Mouse (Mus musculus) embryonic facial prominence, embryonic 14.5 days (tissue): Measurements from ENCODE around the gene Ntm. TPM values are rescaled to one million over a fixed set of nuclear protein-coding genes. Genes with fewer than 3 reads are reported as not detected.

Experiments
- ATAC-seq: fragments of 200-750 bp; cut with Nextera tagmentation; 2 replicates; pipeline ENCODE4 v1.8.0; 2017; ENCODE audit warnings: low read depth, moderate number of reproducible peaks, moderate TSS enrichment
- DNase-seq: peaks from one replicate; pipeline ENCODE4 v3.0.0-alpha.2; 2015; ENCODE audit warnings: low spot score
- H3K27ac ChIP-seq: fragments of 300-500 bp; sonication (generic); replicated peaks from 2 replicates; pipeline ENCODE4 v1.5.1; 2014; ENCODE audit warnings: low read depth, mild to moderate bottlenecking, low read length, moderate library complexity
- H3K27me3 ChIP-seq: fragments of 300-500 bp; sonication (generic); replicated peaks from 2 replicates; pipeline ENCODE4 v1.6.1; 2014; ENCODE audit warnings: low read length; ENCODE audit not compliant: control insufficient read depth, insufficient read depth
- H3K36me3 ChIP-seq: fragments of 300-500 bp; sonication (generic); 2 replicates; pipeline ENCODE4 v1.6.1; 2014; ENCODE audit warnings: low read length, mixed read lengths; ENCODE audit not compliant: control insufficient read depth, insufficient read depth
- H3K4me1 ChIP-seq: fragments of 300-500 bp; sonication (generic); 2 replicates; pipeline ENCODE4 v1.6.1; 2014; ENCODE audit warnings: antibody characterized with exemption, low read length; ENCODE audit not compliant: control insufficient read depth, insufficient read depth
- H3K4me2 ChIP-seq: fragments of 300-500 bp; sonication (generic); 2 replicates; pipeline ENCODE4 v1.6.1; 2014; ENCODE audit warnings: low read depth, mild to moderate bottlenecking, low read length, moderate library complexity, mixed read lengths
- H3K4me3 ChIP-seq: fragments of 300-500 bp; sonication (generic); 2 replicates; pipeline ENCODE4 v1.5.1; 2014; ENCODE audit warnings: low read depth, mild to moderate bottlenecking, low read length
- H3K9ac ChIP-seq: fragments of 300-500 bp; sonication (generic); 2 replicates; pipeline ENCODE4 v1.6.1; 2014; ENCODE audit warnings: low read depth, mild to moderate bottlenecking, low read length, moderate library complexity, mixed read lengths
- H3K9me3 ChIP-seq: fragments of 300-500 bp; sonication (generic); 2 replicates; pipeline ENCODE4 v1.6.1; 2016; ENCODE audit warnings: low read length; ENCODE audit not compliant: control insufficient read depth
- WGBS: fragments of 180-500 bp; shearing (Covaris S2); extraction: QIAGEN DNeasy Blood & Tissue Kit; methylation state at CpG from one replicate; pipeline ENCODE4 v1.1.7; 2014; 5-methylcytosine and 5-hydroxymethylcytosine counted together
- polyA plus RNA-seq: library from polyadenylated mRNA; unstranded; fragments of >200 nt; fragmentation: Nextera tagmentation; extraction: Ambion mirVana; gene quantifications from 2 replicates; pipeline ENCODE4 v1.2.1, GENCODE M21; 2014

The Ntm gene
- polyA plus RNA-seq, 1 experiment from 2014 or later = 28.2 TPM

DNA sequence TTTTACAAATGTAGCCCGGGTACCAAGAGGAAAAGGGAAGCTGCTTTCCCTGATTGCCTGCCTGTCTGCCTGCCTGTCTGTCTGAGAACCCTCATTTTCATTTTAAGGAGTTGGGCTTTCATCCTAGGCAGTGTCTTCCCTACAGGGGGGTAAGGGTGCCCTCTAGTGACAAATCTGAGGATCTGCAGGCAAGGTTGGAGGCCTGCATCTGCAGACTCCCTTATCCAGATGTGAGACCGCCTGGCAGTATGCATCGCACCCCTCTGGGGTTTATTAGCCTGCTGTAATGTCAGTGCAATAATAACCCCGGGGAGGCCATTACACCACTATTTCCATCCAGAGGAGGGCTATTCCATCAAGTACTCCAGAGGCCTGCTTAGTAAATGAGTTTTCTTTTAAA lies 312.3 kb downstream of the Ntm start:
- ATAC-seq (peak; percentile 27; the same call in 1 of the 2 replicates), DNase-seq (peak; percentile 69)
- no peak overlapping the region for H3K4me3 ChIP-seq
- no peak overlapping the region for H3K4me2 ChIP-seq
- no peak overlapping the region for H3K27ac ChIP-seq
- H3K9me3 ChIP-seq = no peaks in the 10 kb centered on the region
- H3K36me3 ChIP-seq = no peaks in the 10 kb centered on the region
- no peaks in the 10 kb centered on the region for H3K4me1 ChIP-seq
- no peaks in the 10 kb centered on the region for H3K27me3 ChIP-seq
- WGBS = 15% methylated on average over 4 of the region's 4 CpGs
- no peak overlapping the region for H3K9ac ChIP-seq

DNA sequence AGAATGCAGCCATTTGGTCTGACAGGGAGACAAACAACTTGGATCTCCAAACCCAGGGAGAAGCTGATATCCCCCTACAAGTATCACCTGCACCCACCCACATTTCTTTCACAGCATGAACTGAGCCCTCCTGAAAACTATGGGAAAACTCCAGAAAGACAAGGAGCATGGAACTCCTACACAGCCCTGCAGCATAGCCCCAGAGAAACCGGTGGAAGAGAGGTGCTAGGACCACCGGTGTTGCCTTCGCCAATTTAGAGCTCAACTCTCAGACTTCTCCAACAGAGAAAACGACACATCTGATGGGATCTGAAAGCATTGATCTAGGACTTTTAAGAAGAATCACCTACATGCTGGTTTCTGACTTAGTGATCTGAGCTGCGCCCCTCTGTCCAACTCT lies 312.7 kb downstream of the Ntm start:
- ATAC-seq (no peak), DNase-seq (no peak)
- 76% methylated on average over 5 of the region's 5 CpGs for WGBS
- Histone ChIP-seq H3K9ac (no peak overlapping the region), H3K4me3 (no peak overlapping the region), H3K4me2 (no peak overlapping the region), H3K9me3 (no peaks in the 10 kb centered on the region), H3K4me1 (no peaks in the 10 kb centered on the region), H3K27ac (no peak overlapping the region), H3K36me3 (no peaks in the 10 kb centered on the region), H3K27me3 (no peaks in the 10 kb centered on the region)

DNA sequence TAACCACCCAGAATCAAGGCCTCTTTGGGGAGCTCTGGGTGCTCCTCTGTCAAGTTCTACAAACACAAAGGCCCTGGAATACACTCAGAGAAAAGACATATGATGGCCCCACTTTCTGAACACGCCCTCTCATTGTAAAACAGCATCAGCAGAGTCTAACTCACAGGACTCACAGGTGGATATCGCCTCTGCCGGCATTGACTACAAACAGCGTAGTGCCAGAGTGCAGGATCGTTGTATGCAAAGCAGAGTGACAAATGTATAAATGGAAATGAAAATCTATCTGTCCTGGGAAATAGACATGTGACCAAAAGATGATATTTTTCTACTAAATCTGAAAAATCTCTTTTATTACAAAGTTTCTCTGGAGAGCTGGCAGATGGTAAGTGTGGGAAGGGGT lies 314.7 kb downstream of the Ntm start:
- no peak overlapping the region for H3K9ac ChIP-seq
- WGBS = 86% methylated on average over 5 of the region's 5 CpGs
- no peaks in the 10 kb centered on the region for H3K36me3 ChIP-seq
- no peak overlapping the region for H3K4me3 ChIP-seq
- no peak overlapping the region for H3K27ac ChIP-seq
- no peaks in the 10 kb centered on the region for H3K4me1 ChIP-seq
- H3K9me3 ChIP-seq = no peaks in the 10 kb centered on the region
- H3K27me3 ChIP-seq = no peaks in the 10 kb centered on the region
- ATAC-seq (no peak), DNase-seq (no peak)
- H3K4me2 ChIP-seq = no peak overlapping the region

DNA sequence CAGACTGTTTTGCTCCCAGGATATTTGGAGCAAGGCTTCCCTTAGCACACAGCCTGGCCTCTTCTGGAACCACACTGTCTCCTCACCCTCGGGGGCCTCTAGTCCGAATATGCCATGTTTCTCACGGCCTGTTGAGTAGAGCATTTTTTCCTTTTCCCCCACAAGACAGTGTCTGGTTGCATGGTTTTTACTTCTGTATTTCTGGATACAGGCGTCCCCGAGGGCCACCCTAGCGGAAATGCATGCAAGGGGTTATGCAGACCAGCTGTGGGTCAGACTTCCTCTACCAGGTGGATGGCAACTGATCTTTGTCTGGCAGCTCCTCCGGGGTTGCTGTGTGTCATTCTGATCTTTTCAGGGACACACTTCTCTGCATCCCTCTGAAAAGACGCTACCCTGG lies 315.2 kb downstream of the Ntm start:
- no peak for ATAC-seq
- WGBS = 50% methylated on average over 8 of the region's 8 CpGs
- DNase-seq = no peak
- H3K27me3 ChIP-seq = no peaks in the 10 kb centered on the region
- H3K36me3 ChIP-seq = no peaks in the 10 kb centered on the region
- H3K27ac ChIP-seq = no peak overlapping the region
- no peak overlapping the region for H3K4me3 ChIP-seq
- no peak overlapping the region for H3K9ac ChIP-seq
- no peaks in the 10 kb centered on the region for H3K4me1 ChIP-seq
- H3K4me2 ChIP-seq = no peak overlapping the region
- H3K9me3 ChIP-seq = no peaks in the 10 kb centered on the region

DNA sequence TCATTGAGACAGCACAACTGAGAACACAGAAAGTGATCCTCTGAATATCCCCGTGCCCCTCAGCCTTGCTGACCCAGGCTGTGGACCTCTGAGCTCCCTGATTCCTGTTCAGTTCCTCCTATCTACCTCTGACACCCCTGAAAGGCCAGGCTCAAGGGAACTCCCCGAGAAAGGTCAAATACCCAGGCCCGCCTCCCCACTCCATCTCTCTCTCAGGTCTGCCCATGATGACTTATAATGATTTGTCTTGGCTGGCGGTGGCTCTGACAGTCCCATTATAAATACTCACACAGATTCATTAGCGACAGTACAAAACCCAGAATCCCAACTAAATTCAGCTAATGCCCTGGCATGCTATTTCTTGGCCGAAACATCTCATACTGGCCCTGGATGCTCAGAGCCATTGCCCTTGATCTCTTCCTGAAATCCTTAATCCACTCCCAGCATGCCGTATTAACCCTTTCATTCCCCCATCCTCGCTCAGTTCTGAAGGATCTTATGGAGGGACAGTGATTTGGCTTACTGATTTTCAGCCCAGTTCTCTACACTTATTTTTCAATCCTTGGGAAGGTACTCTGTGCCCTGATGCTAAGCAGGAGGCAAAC lies 317.0 kb downstream of the Ntm start:
- WGBS = 43% methylated on average over 8 of the region's 8 CpGs
- H3K27me3 ChIP-seq = no peaks in the 10 kb centered on the region
- H3K4me1 ChIP-seq = no peaks in the 10 kb centered on the region
- H3K4me3 ChIP-seq = no peak overlapping the region
- H3K9me3 ChIP-seq = no peaks in the 10 kb centered on the region
- no peak overlapping the region for H3K9ac ChIP-seq
- DNase-seq (no peak), ATAC-seq (no peak)
- H3K36me3 ChIP-seq = no peaks in the 10 kb centered on the region
- H3K4me2 ChIP-seq = no peak overlapping the region
- no peak overlapping the region for H3K27ac ChIP-seq

DNA sequence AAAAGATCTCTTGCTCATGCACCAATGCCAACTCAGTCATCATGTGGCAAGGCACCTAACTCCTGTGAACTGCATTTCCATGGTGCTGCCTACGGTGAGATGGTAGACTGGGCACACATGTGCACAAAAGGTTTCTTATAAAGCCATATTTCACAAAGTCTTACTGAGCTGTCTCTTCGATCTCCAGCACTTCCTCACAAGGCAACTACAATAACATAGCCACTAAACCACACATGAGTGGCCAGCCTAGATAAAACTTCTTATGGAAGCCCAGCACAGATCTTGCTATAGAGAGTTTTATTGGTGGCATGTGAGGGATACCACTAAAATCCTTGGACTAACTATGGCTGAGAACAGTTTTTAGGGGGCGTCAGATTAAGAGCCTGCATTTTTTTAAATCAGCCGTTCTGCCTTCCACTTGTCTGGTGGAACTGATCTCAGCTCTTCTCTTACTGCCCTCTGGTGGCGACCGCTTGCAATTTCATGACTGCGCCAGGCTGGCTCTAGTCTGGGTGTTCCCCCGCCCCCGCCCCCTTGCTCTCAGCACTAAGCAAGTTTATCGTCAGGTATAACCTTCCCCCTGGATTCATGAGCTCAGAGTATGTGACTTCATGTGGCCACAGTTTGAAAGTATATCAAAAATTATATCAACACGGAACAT lies 319.8 kb downstream of the Ntm start:
- no peak overlapping the region for H3K27ac ChIP-seq
- DNase-seq = peak; percentile 65
- no peak overlapping the region for H3K4me2 ChIP-seq
- no peaks in the 10 kb centered on the region for H3K4me1 ChIP-seq
- no peak overlapping the region for H3K9ac ChIP-seq
- peak; percentile 68; the same call in 1 of the 2 replicates for ATAC-seq
- H3K27me3 ChIP-seq = no peaks in the 10 kb centered on the region
- H3K4me3 ChIP-seq = no peak overlapping the region
- WGBS = 18% methylated on average over 11 of the region's 11 CpGs
- no peaks in the 10 kb centered on the region for H3K9me3 ChIP-seq
- no peaks in the 10 kb centered on the region for H3K36me3 ChIP-seq

DNA sequence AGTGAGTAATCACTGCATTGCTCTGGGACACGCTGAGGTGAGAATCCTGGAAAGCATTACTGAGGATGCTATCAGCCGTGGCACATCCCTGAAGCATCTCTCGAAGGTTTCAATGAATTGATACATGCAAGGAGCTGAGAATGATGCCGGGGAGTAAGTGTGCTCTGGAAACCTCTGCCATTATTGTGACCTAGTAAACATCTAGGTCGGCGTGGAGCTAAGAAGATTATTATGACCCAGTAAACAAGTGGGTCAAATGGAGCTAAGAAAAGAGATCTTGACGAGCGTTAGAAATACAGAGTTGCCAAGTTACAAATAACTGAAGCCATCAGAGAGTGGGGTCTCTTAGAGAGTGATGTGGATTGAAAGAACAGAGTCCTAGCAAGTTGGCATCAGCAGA lies 325.6 kb downstream of the Ntm start:
- 82% methylated on average over 8 of the region's 8 CpGs for WGBS
- Histone ChIP-seq H3K36me3 (no peaks in the 10 kb centered on the region), H3K9ac (no peak overlapping the region), H3K4me3 (no peak overlapping the region), H3K27me3 (no peaks in the 10 kb centered on the region), H3K27ac (no peak overlapping the region), H3K4me2 (no peak overlapping the region), H3K4me1 (no peaks in the 10 kb centered on the region), H3K9me3 (no peaks in the 10 kb centered on the region)
- ATAC-seq (no peak), DNase-seq (no peak)

DNA sequence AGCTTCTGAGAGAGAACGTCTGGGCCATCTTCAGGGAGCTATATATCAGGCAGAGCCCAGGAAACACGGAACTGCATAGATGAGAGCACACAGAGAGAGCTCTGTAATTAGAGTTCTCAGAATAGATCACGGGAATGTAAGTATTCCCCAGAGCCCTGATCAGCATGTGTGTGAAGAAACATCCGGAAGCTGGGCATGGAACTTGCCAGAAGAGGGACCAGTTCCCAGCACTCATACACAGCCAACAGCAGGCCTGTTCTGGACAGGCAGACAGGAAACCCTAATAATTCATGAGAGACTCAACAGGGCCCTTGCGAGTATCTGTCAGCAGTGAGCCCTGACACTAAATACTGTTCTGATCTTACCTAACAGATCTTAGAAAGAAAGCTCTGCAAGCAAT lies 345.8 kb downstream of the Ntm start:
- Histone ChIP-seq H3K9me3 (no peaks in the 10 kb centered on the region), H3K9ac (no peak overlapping the region), H3K4me1 (no peaks in the 10 kb centered on the region), H3K4me3 (no peak overlapping the region), H3K36me3 (no peaks in the 10 kb centered on the region), H3K27ac (no peak overlapping the region), H3K4me2 (no peak overlapping the region), H3K27me3 (no peaks in the 10 kb centered on the region)
- peak; percentile 62 for DNase-seq
- peak; percentile 44; the same call in 1 of the 2 replicates for ATAC-seq
- WGBS = 40% methylated on average over 5 of the region's 5 CpGs

DNA sequence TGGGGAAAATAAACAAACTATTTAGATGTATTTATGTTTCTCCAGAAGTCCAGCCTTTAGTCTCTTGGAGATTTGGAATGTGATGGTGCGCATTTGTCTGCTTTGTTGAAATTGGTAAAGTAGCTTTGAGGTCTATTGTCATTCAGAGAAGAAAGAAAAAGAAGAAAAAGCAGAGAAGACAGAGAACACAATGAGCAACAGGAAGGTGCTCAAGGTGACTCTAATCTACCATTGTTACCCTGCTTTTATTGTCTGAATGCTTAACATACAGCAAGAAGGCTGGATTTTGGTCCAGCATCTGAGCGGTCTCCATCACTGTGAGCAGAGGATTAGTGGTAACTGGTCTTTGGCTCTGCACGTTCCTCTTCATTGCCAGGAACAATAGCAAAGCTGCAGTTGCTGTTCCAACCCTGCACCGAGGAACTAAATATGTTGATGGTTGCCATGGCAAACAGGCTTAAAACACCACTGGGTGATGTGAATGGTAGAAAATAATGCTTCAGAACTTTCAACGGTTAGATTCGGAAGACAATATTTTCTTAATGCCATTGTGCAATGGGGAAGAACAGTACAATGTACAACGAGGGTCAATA lies 350.8 kb downstream of the Ntm start:
- Histone ChIP-seq H3K4me3 (no peak overlapping the region), H3K9me3 (no peaks in the 10 kb centered on the region), H3K27me3 (no peaks in the 10 kb centered on the region), H3K36me3 (no peaks in the 10 kb centered on the region), H3K4me2 (no peak overlapping the region), H3K4me1 (no peaks in the 10 kb centered on the region), H3K27ac (no peak overlapping the region), H3K9ac (no peak overlapping the region)
- WGBS = 77% methylated on average over 7 of the region's 7 CpGs
- ATAC-seq = no peak
- DNase-seq = peak; percentile 19
